Mouse (Mus musculus) left cerebral cortex, postnatal 10 days (tissue): ENCODE data around the gene Zfp385b. TPM values are rescaled to one million over a fixed set of nuclear protein-coding genes. Genes with fewer than 3 reads are reported as not detected.
A peak's percentile ranks its signal among the peaks of the same experiment; 100 is the strongest.

ENCODE experiments used
- DNase-seq, 2 experiments: peaks; one replicate each; pipeline ENCODE4 v3.0.0; 2021 to 2022; ENCODE audit warnings: low spot score in 2 of 2, mixed read lengths in 1 of 2; ENCODE audit errors: extremely low spot score in 1 of 2
- intact Hi-C: fragments of 180-260 bp; cut with DNase I; formaldehyde crosslinking; loops from one replicate; pipeline ENCODE4 v1.15.1; 2025
- total RNA-seq, 2 experiments: library from RNA; stranded (reverse); gene quantifications; 2 replicates each; pipeline ENCODE4 v1.2.3; 2021

The Zfp385b gene
- total RNA-seq, result 10 to 100 TPM; 41.6 to 42.4 TPM

DNA sequence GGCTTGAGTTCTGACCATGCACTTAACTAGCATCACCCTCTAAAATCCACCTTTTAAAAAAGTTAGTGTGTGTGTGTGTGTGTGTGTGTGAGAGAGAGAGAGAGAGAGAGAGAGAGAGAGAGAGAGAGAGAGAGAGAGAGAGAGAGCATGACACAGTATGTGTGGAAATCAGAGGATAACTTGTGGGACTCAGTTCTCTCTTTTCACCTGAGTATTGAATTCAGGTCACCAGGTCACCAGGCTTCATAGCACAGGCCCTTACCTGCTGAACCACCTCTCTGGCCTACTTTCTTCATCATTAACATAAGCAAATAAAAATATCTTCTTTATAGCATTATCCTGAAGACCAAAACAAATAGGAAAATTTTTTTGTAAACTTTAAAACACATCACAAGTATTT lies at the start of gene Zfp385b:
TSS of gene Zfp385b (minus strand) at position 101 of the 400 bp plus-strand sequence.
- DNase-seq, result no peak
- intact Hi-C loops, result loop anchor here (5.0 to 10.0 kb wide), 2 partner anchors 52 to 95 kb away; no protein-coding TSS in a partner anchor

DNA sequence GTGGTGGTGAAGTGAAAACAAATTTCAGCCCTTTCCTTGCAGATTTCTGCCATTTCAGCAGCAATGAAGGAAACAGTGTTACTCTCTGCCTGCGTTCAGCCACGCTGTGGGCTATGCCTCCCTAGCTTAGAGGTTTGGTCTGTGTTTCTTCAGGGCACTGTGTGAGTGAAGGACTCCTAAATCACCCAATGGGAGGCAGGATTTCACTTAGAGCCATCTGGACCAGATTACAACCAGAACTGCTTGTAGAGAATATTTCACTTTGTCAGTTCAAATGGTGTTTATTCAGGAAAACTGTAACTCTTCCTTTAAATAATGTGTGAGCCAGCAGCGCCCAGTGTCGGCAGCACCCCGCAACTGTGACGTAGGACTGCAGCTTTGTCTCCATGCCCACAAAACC lies 44.5 kb upstream of the Zfp385b start:
- intact Hi-C loops, result no loop called here

GRCm38 (mm10) chr2:77863522-77863921 lies 44.1 kb upstream of the Zfp385b start:
- DNase-seq, result no peak
- intact Hi-C loops, result no loop called here

More for the DNA sequence above, 44.5 kb upstream of the Zfp385b start:
- DNase-seq, result no peak

- peak in 1 of 2 experiments; percentile 45 for DNase-seq
- intact Hi-C loops, result no loop called here
Measured at GRCm38 (mm10) chr2:77841464-77841863, 22.0 kb upstream of the Zfp385b start.

DNA sequence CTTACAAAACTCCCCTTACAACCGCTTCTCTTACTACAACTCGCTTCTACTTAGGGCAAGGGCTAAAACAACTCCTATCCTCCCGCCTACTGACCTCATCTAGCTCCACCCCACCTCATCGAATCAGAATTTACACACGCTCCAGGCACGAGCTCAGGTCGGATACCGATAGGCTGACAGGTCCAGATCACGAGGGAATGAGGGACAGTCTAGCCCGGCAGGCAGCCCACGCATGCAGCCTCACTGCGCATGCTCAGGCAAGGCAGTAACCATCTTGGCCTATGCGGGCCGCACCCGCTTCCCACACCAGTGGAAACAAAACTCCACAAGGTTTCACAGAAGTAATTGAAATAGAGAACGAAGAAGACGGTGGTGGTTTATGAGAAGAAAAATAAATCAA lies 20.1 kb upstream of the Zfp385b start:
- DNase-seq, result no peak
- intact Hi-C loops, result no loop called here

- no peak for DNase-seq
Measured at GRCm38 (mm10) chr2:77838688-77839087, 19.2 kb upstream of the Zfp385b start.

DNA sequence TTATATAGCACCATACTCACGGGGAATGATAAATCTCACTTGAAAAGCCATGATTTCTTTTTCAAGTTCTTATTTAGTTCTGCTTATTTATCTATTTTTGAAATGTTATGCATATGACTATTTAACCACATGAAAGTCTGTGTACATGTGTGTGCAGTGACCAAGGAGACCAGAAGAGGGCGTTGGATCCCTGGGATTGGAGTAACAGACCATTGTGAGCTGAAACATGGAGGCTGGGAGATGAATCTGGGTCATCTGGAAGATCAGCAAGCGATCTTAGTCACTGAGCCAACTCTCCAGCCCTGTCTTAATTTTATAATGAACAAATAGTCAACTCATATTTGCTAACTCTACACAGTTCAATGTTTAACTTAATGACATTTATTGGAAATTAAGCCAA lies 16.3 kb upstream of the Zfp385b start:
- no peak for DNase-seq
- intact Hi-C loops, result no loop called here

More at GRCm38 (mm10) chr2:77838688-77839087, 19.2 kb upstream of the Zfp385b start:
- intact Hi-C loops, result no loop called here

DNA sequence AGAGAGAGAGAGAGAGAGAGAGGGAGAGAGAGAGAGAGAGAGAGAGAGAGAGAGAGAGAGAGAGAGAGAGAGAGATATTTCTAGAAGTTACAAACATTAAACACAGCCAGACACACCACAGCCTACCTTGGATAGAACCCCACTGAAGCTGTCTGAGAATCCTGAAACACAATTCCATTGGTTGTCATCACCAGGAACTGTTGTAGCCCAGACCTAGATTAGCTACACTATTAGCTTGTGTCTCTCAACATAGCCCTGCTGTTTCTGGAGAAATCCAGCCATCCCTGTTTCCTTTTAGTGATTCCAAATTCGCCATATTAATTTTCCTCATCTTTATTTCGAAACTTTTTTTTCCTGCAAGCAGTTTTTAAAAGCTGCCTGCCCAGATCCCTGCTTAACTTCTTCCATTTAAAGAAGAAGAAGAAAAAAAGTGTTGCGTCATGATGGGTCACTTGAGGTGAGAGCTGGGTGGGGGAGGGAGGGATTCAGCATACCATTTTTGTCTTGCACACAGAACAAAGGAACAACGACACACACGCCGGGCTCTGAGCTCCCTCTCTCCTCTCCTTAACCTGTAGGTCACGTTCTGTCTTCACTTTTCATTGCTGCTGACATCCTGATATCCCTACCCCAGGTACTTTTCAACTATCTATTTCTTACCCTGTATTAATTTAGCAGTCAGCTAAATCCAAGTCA lies 6.8 kb upstream of the Zfp385b start:
- intact Hi-C loops, result no loop called here
- DNase-seq, result no peak

- intact Hi-C loops, result no loop called here
- DNase-seq, result no peak
Measured at GRCm38 (mm10) chr2:77823026-77823425, 3.6 kb upstream of the Zfp385b start.

- DNase-seq, result no peak
- intact Hi-C loops, result loop anchor here (5.0 to 10.0 kb wide), 2 partner anchors 50 to 97 kb away; no protein-coding TSS in a partner anchor
Measured at GRCm38 (mm10) chr2:77817357-77817894, 2.0 kb downstream of the Zfp385b start.

- peak in 1 of 2 experiments; percentile 60 for DNase-seq
- intact Hi-C loops, result loop anchor here (5.0 to 10.0 kb wide), 2 partner anchors 49 to 98 kb away; no protein-coding TSS in a partner anchor
Measured at GRCm38 (mm10) chr2:77816413-77817314, 2.8 kb downstream of the Zfp385b start.

- DNase-seq, result peak in 1 of 2 experiments; percentile 25
- intact Hi-C loops, result loop anchor here (5.0 to 10.0 kb wide), 2 partner anchors 49 to 99 kb away; no protein-coding TSS in a partner anchor
Measured at GRCm38 (mm10) chr2:77815775-77816412, 3.5 kb downstream of the Zfp385b start.

- DNase-seq, result no peak
- intact Hi-C loops, result loop anchor here (5.0 to 10.0 kb wide), 2 partner anchors 48 to 100 kb away; no protein-coding TSS in a partner anchor
Measured at GRCm38 (mm10) chr2:77814896-77815295, 4.5 kb downstream of the Zfp385b start.

- intact Hi-C loops, result loop anchor here (10.0 kb wide), 1 partner anchor 102 kb away; no protein-coding TSS in a partner anchor
Measured at GRCm38 (mm10) chr2:77813029-77813428, 6.4 kb downstream of the Zfp385b start.

DNA sequence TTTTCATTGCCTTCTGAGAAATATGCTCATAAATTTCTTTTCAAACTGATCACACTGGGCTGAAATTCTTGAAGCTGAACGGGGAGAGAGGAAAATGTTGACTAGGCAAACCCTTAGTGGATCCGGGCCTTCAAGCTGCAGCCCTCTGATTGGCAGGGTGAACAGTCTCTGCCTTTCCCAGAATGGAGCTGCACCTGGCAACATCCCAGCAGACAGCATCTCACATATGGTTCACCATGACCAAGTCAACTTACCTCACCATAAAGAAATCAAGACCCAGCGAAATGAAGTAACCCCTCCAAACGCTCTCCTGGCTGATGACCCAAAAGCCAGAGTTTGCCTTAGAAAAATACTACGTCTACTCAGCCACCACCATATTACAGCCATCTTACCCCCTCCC lies 8.7 kb downstream of the Zfp385b start:
- DNase-seq, result no peak
- intact Hi-C loops, result loop anchor here (10.0 kb wide), 1 partner anchor 104 kb away; no protein-coding TSS in a partner anchor

More at GRCm38 (mm10) chr2:77813029-77813428, 6.4 kb downstream of the Zfp385b start:
- no peak for DNase-seq

- intact Hi-C loops, result no loop called here
- no peak for DNase-seq
Measured at GRCm38 (mm10) chr2:77804781-77805180, 14.7 kb downstream of the Zfp385b start.

GRCm38 (mm10) chr2:77802291-77802690 lies 17.1 kb downstream of the Zfp385b start:
- intact Hi-C loops, result no loop called here
- DNase-seq, result peak in 1 of 2 experiments; percentile 36

DNA sequence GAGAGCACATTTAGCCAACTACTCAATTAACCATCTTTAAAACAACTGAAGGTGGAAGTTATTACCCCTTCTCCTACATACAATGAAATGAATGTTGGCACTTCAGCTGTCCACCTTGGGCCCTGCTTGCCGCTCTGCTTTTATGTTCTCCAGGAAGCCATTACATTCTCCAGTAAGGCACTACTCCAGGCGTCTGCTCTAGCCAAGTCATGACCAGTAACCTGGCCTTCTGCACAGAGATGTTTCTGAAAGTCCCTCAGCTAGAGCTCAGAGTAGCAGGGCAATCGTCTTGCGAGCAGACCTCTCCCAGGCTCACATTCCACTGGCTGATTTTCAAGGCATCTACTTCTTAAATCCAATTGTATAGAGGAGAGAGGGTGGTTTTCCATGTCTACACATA lies 18.0 kb downstream of the Zfp385b start:
- intact Hi-C loops, result no loop called here

More for the DNA sequence above, 18.0 kb downstream of the Zfp385b start:
- no peak for DNase-seq
